Mouse (Mus musculus): ENCODE measurements at regions not wholly inside any gene's neighbourhood (a gene's known extent, or its start where the extent isn't known, plus 50 kb on each side); places are given as distances from the start of the nearest gene placed in this dataset.

- TF ChIP-seq CTCF (IDR thresholded peaks at IDR 0.05; ENCODE audit: borderline replicate concordance, insufficient read depth, low read length) (no peak), POLR2A (IDR thresholded peaks at IDR 0.05; ENCODE audit: low read depth, low read length) (no peak)
These were observed 532.0 kb downstream of the Nyap2 start for GRCm38 (mm10) chr1:81608772-81609171.
